Mouse (Mus musculus) stomach, postnatal 0 days (tissue): Measurements from ENCODE around the gene Psmb9. TPM values are rescaled to one million over a fixed set of nuclear protein-coding genes. Genes with fewer than 3 reads are reported as not detected.

Experiments used
- ATAC-seq: fragments of 200-750 bp; cut with Nextera tagmentation; 2 replicates; pipeline ENCODE4 v1.8.0; 2017; ENCODE audit not compliant: low FRiP score, low TSS enrichment
- DNase-seq: peaks from one replicate; pipeline ENCODE4 v3.0.0-alpha.2; 2016; ENCODE audit warnings: low spot score
- H3K27ac ChIP-seq: fragments of 300-500 bp; sonication (generic); replicated peaks from 2 replicates; pipeline ENCODE4 v1.5.1; 2014; ENCODE audit warnings: mild to moderate bottlenecking, control low read depth
- H3K27me3 ChIP-seq: fragments of 300-500 bp; sonication (generic); 2 replicates; pipeline ENCODE4 v1.6.1; 2014; ENCODE audit warnings: low read length; ENCODE audit not compliant: control insufficient read depth, insufficient read depth
- H3K36me3 ChIP-seq: fragments of 300-500 bp; sonication (generic); 2 replicates; pipeline ENCODE4 v1.6.1; 2014; ENCODE audit warnings: low read length, mixed read lengths; ENCODE audit not compliant: control insufficient read depth, insufficient read depth
- H3K4me1 ChIP-seq: fragments of 300-500 bp; sonication (generic); replicated peaks from 2 replicates; pipeline ENCODE4 v1.6.1; 2014; ENCODE audit warnings: antibody characterized with exemption; ENCODE audit not compliant: control insufficient read depth, insufficient read depth
- H3K4me2 ChIP-seq: fragments of 300-500 bp; sonication (generic); replicated peaks from 2 replicates; pipeline ENCODE4 v1.6.1; 2014; ENCODE audit warnings: low read depth, mild to moderate bottlenecking, control low read depth, moderate library complexity
- H3K4me3 ChIP-seq: fragments of 300-500 bp; sonication (generic); 2 replicates; pipeline ENCODE4 v1.5.1; 2014; ENCODE audit warnings: low read depth, low read length, control low read depth
- H3K9ac ChIP-seq: fragments of 300-500 bp; sonication (generic); 2 replicates; pipeline ENCODE4 v1.6.1; 2014; ENCODE audit warnings: mild to moderate bottlenecking, low read length, control low read depth, mixed read lengths
- H3K9me3 ChIP-seq: fragments of 300-500 bp; sonication (generic); 2 replicates; pipeline ENCODE4 v1.6.1; 2016; ENCODE audit warnings: low read length; ENCODE audit not compliant: control insufficient read depth
- CTCF ChIP-seq: IDR thresholded peaks from 2 replicates; pipeline ENCODE4 v1.5.1; 2016; ENCODE audit warnings: antibody characterized with exemption, low read depth, mild to moderate bottlenecking, moderate library complexity
- EP300 ChIP-seq: optimal IDR thresholded peaks from 2 replicates; pipeline ENCODE3; 2016; ENCODE audit warnings: antibody characterized with exemption
- WGBS: fragments of 180-500 bp; shearing (Covaris S2); extraction: QIAGEN DNeasy Blood & Tissue Kit; methylation state at CpG from one replicate; pipeline ENCODE4 v1.1.7; 2014; 5-methylcytosine and 5-hydroxymethylcytosine counted together
- polyA plus RNA-seq: library from polyadenylated mRNA; unstranded; fragments of >200 nt; fragmentation: Nextera tagmentation; extraction: Ambion mirVana; gene quantifications from 2 replicates; pipeline ENCODE4 v1.2.1, GENCODE M21; 2015

The Psmb9 gene
- polyA plus RNA-seq, 1 experiment from 2014 or later = 12.8 TPM

GRCm38 (mm10) chr17:34217986-34218385, 30.4 kb upstream of the Psmb9 start:
- no peaks in the 10 kb centered on the region for H3K36me3 ChIP-seq
- H3K27ac ChIP-seq = no peak overlapping the region
- ATAC-seq (no peak), DNase-seq (no peak)
- no peak overlapping the region for H3K4me2 ChIP-seq
- H3K27me3 ChIP-seq = no peaks in the 10 kb centered on the region
- TF ChIP-seq CTCF = no peak
- WGBS = 83% methylated on average over 5 of the region's 5 CpGs
- H3K4me3 ChIP-seq = no peak overlapping the region
- H3K4me1 ChIP-seq = no peaks in the 10 kb centered on the region
- no peak overlapping the region for H3K9ac ChIP-seq
- no peaks in the 10 kb centered on the region for H3K9me3 ChIP-seq

- Histone ChIP-seq H3K9ac (no peak overlapping the region), H3K9me3 (no peaks in the 10 kb centered on the region), H3K4me3 (no peak overlapping the region), H3K27me3 (no peaks in the 10 kb centered on the region), H3K36me3 (no peaks in the 10 kb centered on the region), H3K4me2 (no peak overlapping the region), H3K27ac (no peak overlapping the region), H3K4me1 (no peaks in the 10 kb centered on the region)
- no peak for ATAC-seq
- 81% methylated on average over 8 of the region's 8 CpGs for WGBS
- no peak for DNase-seq
- TF ChIP-seq CTCF = no peak
- TF ChIP-seq EP300 = no peak
These were observed 29.8 kb upstream of the Psmb9 start for GRCm38 (mm10) chr17:34217216-34217928.

GRCm38 (mm10) chr17:34215176-34215575, 27.6 kb upstream of the Psmb9 start:
- ATAC-seq (no peak), DNase-seq (no peak)
- Histone ChIP-seq H3K4me2 (no peak overlapping the region), H3K9ac (no peak overlapping the region), H3K9me3 (no peaks in the 10 kb centered on the region), H3K4me1 (no peaks in the 10 kb centered on the region), H3K4me3 (no peak overlapping the region), H3K27ac (no peak overlapping the region), H3K36me3 (no peaks in the 10 kb centered on the region), H3K27me3 (no peaks in the 10 kb centered on the region)
- 83% methylated on average over 12 of the region's 12 CpGs for WGBS
- TF ChIP-seq EP300 (no peak), CTCF (no peak)

DNA sequence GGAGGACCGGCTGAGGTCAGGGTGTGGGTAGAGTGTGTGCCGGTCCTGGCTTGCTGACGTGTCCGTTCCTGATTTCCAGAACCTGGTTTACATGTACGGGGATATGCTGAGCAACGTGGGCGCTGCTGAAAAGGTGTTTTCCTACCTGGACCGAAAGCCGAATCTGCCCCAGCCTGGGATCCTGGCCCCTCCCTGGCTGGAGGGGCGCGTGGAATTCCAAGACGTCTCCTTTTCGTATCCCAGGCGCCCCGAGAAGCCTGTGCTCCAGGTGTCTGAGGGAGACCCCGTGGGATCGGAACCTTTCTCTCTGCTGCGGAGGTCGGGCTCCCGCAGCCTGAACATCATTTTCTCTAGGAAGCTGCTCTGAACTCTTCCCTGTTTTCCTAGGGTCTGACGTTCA, 26.4 kb upstream of the Psmb9 start:
- WGBS = 44% methylated on average over 21 of the region's 21 CpGs
- ATAC-seq = no peak
- Histone ChIP-seq H3K27ac (no peak overlapping the region), H3K4me2 (no peak overlapping the region), H3K4me1 (no peaks in the 10 kb centered on the region), H3K36me3 (no peaks in the 10 kb centered on the region), H3K9ac (no peak overlapping the region), H3K4me3 (no peak overlapping the region), H3K27me3 (no peaks in the 10 kb centered on the region), H3K9me3 (no peaks in the 10 kb centered on the region)
- TF ChIP-seq CTCF (no peak), EP300 (no peak)
- no peak for DNase-seq

DNA sequence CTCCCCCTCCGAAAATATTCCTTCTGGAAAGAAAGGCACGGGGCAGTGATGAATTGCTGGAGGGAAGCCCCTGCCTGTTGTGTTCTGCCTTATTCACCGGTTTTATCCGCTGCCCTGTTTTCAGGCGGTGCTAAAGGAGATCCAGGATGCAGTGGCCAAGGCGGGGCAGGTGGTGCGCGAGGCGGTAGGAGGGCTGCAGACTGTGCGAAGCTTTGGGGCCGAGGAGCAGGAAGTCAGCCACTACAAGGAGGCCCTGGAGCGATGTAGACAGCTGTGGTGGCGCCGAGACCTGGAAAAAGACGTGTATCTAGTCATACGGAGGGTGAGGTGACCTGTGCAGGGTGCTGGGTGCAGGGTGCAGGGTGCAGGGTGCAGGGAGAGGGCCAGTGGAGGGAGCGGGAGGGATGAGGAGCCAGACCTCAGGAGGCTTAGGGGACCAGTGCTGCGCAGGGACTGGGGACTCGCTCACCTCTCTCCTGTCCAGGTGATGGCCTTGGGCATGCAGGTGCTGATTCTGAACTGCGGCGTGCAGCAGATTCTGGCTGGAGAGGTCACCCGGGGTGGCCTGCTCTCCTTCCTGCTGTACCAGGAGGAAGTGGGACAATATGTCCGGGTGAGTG, 24.3 kb upstream of the Psmb9 start:
- Histone ChIP-seq H3K4me2 (no peak overlapping the region), H3K9ac (no peak overlapping the region; the same call in 1 of the 2 replicates), H3K36me3 (no peaks in the 10 kb centered on the region), H3K4me1 (no peaks in the 10 kb centered on the region), H3K27me3 (no peaks in the 10 kb centered on the region), H3K4me3 (no peak overlapping the region), H3K9me3 (no peaks in the 10 kb centered on the region), H3K27ac (no peak overlapping the region)
- TF ChIP-seq CTCF = no peak
- no peak for TF ChIP-seq EP300
- no peak for ATAC-seq
- no peak for DNase-seq
- WGBS = 23% methylated on average over 23 of the region's 23 CpGs

- Histone ChIP-seq H3K27me3 (no peaks in the 10 kb centered on the region), H3K9ac (no peak overlapping the region), H3K4me3 (no peak overlapping the region), H3K36me3 (no peaks in the 10 kb centered on the region), H3K4me2 (no peak overlapping the region), H3K9me3 (no peaks in the 10 kb centered on the region), H3K27ac (no peak overlapping the region), H3K4me1 (no peaks in the 10 kb centered on the region)
- TF ChIP-seq CTCF (no peak), EP300 (no peak)
- DNase-seq (no peak), ATAC-seq (no peak)
- WGBS = 59% methylated on average over 3 of the region's 3 CpGs
These were observed 23.0 kb upstream of the Psmb9 start for GRCm38 (mm10) chr17:34210599-34210998.
